Mouse (Mus musculus): ENCODE data around the gene Grik2. TPM values are rescaled to one million over a fixed set of nuclear protein-coding genes. Genes with fewer than 3 reads are reported as not detected.
"Not testable (repeated sequence)": the region's sequence is repeated elsewhere in the genome, so short reads cannot be mapped to it uniquely, and the experiment has no call there.

Grik2 gene
- polyA plus RNA-seq, 1 experiment from 2014 or later: 5.5 TPM

DNA sequence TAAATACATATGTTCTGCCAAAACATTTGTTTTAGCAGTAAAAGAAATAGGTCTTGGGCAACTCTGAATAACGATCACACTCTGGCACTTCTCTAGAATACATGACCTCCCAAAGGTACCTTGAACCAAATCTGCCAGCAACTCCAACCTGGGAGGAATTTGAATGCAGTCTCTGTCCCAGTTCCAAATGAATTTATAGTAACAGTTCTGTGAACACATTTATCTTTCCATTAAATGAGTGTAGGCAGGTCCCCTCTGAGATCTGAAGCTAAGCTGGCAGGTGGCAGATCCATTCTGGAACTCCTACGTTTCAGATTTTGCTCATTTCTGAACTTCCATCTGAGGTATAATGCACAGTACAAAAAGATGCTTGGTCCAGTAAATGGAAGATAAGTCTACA is 352.3 kb downstream of the Grik2 start:
- H3K27me3 ChIP-seq (replicated peaks; ENCODE audit: low read depth, poor library complexity, severe bottlenecking): no peaks in the 10 kb centered on the region
- H3K4me3 ChIP-seq: no peak overlapping the region
- no peaks in the 10 kb centered on the region for H3K36me3 ChIP-seq (replicated peaks)
- DNase-seq (ENCODE audit: low spot score): no peak
- no peaks in the 10 kb centered on the region for H3K4me1 ChIP-seq
- 92% methylated on average over 2 of the region's 2 CpGs for whole genome bisulfite sequencing
- H3K27ac ChIP-seq (replicated peaks): no peak overlapping the region
- H3K9me3 ChIP-seq: no peaks in the 10 kb centered on the region

DNA sequence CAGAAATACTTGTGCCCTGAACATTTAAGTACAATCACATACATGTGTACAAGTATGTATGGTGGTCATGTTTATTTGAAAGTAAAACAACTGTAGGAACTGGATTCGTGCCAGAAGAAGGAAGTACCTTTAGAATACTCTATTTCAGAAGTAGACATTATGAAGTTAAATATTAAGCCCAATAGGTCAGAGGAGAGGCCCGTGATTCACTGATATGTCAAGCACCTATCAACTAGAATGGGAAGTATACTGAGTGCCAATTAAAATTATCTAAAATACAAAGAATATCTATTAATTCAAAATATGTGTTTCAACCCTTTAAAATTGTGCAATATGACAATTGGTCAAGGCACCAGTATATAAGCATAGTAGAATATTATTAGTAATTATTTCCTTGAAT is 355.7 kb downstream of the Grik2 start:
- H3K4me1 ChIP-seq: no peaks in the 10 kb centered on the region
- DNase-seq (ENCODE audit: low spot score): no peak
- no peaks in the 10 kb centered on the region for H3K27me3 ChIP-seq (replicated peaks; ENCODE audit: low read depth, poor library complexity, severe bottlenecking)
- H3K4me3 ChIP-seq: no peak overlapping the region
- no peaks in the 10 kb centered on the region for H3K36me3 ChIP-seq (replicated peaks)
- WGBS: 86% methylated on average over 2 of the region's 2 CpGs
- no peak overlapping the region for H3K27ac ChIP-seq (replicated peaks)
- H3K9me3 ChIP-seq: no peaks in the 10 kb centered on the region

DNA sequence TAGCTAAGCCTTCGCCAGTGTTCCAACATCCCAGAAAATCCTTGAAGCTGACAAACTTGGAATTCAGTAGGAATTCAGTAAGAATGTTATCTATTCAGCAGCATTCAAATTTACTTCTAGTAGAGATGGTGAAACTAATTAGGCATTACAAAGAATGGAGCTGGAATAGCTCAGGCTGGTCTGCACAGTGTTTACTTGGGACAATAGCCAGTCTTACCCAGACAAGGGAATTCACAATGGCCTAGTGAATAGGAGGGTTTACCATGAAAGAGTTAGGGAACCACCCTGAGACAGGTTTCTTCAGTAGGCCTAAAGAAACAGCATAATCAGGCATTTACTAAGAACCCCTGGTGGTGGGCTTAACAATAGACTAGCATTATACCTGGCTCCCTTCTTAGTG is 371.4 kb downstream of the Grik2 start:
- 87% methylated on average over 1 of the region's 1 CpGs for WGBS
- not testable (repeated sequence) for H3K9me3 ChIP-seq; H3K36me3 ChIP-seq (replicated peaks)

DNA sequence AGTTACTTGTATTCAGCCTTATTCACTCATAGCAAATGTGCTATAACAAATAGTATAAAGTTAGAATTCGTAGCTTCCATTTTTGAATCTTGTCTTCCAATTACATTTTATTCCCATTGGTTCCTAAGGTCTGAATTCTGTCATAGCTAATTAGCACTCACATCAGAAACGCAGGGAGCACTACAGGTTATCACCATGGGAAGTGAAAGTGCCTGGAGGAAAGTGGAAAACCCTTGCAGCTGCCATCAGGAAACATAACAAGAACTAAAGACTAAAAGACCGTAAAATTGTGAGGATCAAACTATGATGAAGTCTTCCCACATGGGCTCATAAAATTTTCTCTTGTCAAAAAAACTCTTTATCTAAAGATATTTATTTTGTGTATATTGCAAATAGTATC is 405.6 kb downstream of the Grik2 start:
- H3K27ac ChIP-seq (replicated peaks): no peak overlapping the region
- H3K4me1 ChIP-seq: no peaks in the 10 kb centered on the region
- no peak overlapping the region for H3K4me3 ChIP-seq
- H3K9me3 ChIP-seq: no peaks in the 10 kb centered on the region
- no peaks in the 10 kb centered on the region for H3K36me3 ChIP-seq (replicated peaks)
- no peak for DNase-seq (ENCODE audit: low spot score)
- WGBS: 81% methylated on average over 3 of the region's 3 CpGs
- no peaks in the 10 kb centered on the region for H3K27me3 ChIP-seq (replicated peaks; ENCODE audit: low read depth, poor library complexity, severe bottlenecking)

More for the DNA sequence above, 371.4 kb downstream of the Grik2 start:
- H3K27ac ChIP-seq (replicated peaks); H3K4me3 ChIP-seq; DNase-seq (ENCODE audit: low spot score); H3K4me1 ChIP-seq; H3K27me3 ChIP-seq (replicated peaks; ENCODE audit: low read depth, poor library complexity, severe bottlenecking): not testable (repeated sequence)

DNA sequence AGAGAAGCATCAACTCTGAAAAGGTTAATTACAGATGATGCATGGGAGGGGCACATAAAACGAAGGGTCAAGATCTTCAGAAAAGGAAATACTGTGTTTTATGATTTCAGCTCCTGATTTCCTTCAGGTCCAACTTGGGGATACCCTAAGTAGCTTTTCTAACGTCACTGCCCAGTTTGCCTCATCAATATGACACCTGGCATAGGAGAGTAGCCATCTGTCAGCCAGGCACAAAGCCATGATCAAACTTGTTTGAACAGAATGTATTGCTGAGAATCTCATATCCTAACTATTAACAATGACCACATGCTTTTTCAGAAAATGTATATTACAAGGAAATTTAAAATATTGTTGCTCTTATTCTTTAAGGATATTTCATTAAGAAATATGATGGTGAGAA is 406.7 kb downstream of the Grik2 start:
- 74% methylated on average over 2 of the region's 2 CpGs for WGBS
- no peak for DNase-seq (ENCODE audit: low spot score)

DNA sequence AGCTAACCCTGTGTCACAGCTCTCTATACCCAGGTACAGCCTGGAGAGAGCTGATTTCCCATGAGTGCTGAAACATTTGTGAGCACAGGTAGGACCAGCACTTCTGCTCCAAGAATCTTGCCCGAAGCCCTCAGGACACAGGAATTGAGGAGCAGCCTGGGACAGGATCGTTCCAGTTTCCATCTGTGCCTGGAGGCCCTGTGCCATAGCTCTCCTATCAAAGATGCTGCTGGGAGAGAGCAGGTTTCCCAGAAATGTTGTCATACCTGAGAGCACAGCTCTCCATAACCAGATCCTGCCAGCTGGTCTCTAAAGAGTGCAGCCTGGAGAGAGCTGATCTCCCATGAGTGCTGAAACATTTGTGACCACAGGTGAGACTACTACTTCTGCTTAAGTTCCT is 420.0 kb downstream of the Grik2 start:
- no peak for DNase-seq (ENCODE audit: low spot score)
- Histone ChIP-seq H3K9me3 (no peaks in the 10 kb centered on the region), H3K36me3 (replicated peaks) (no peaks in the 10 kb centered on the region), H3K4me3 (no peak overlapping the region), H3K27me3 (replicated peaks; ENCODE audit: low read depth, poor library complexity, severe bottlenecking) (no peaks in the 10 kb centered on the region), H3K4me1 (no peaks in the 10 kb centered on the region), H3K27ac (replicated peaks) (no peak overlapping the region)
- 87% methylated on average over 2 of the region's 2 CpGs for WGBS

More for the DNA sequence above, 406.7 kb downstream of the Grik2 start:
- Histone ChIP-seq H3K4me1 (no peaks in the 10 kb centered on the region), H3K27me3 (replicated peaks; ENCODE audit: low read depth, poor library complexity, severe bottlenecking) (no peaks in the 10 kb centered on the region), H3K4me3 (no peak overlapping the region), H3K36me3 (replicated peaks) (no peaks in the 10 kb centered on the region), H3K9me3 (no peaks in the 10 kb centered on the region), H3K27ac (replicated peaks) (no peak overlapping the region)

DNA sequence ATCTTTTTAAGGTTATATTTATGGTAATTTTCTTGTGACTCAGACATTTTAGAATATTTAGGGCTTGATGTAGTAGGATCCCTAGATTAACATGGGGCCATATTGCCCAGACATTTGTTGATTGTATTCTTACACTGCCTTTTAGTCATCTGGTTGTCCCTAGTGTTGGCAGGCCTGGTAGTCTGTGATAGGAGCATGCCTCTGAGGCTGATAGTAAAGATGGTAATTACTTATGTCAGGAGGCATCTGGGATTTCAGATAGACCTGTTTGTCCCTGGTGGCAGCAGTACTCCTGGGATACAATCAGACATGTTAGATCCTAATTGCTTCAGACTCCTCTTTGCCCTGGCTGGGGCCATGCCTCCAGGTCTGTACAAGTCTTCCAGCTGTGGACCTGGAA is 423.3 kb downstream of the Grik2 start:
- no peaks in the 10 kb centered on the region for H3K9me3 ChIP-seq
- no peaks in the 10 kb centered on the region for H3K27me3 ChIP-seq (replicated peaks; ENCODE audit: low read depth, poor library complexity, severe bottlenecking)
- peak; percentile 8 for DNase-seq (ENCODE audit: low spot score)
- no peak overlapping the region for H3K4me3 ChIP-seq
- H3K4me1 ChIP-seq: no peaks in the 10 kb centered on the region
- H3K36me3 ChIP-seq (replicated peaks): no peaks in the 10 kb centered on the region
- no peak overlapping the region for H3K27ac ChIP-seq (replicated peaks)

DNA sequence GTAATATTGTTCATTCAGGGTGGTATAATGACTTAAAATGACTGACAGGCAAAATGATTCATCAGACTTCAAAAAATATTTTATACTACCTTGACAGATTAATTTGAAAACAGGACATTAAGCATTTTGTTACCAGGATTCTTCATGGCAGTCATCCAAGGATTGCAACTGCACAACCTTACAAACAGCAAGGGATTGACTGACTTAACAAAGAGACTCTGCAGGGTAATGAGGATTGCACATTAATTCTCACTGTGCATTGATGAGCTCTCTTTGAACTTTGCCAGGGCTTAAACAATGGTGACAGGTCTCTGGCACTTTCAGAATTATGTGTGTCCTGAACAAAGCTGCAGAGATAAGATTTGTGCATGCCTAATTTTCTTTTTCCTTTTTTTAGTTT is 466.2 kb downstream of the Grik2 start:
- no peaks in the 10 kb centered on the region for H3K36me3 ChIP-seq (replicated peaks)
- no peak overlapping the region for H3K4me3 ChIP-seq
- H3K9me3 ChIP-seq: no peaks in the 10 kb centered on the region
- no peaks in the 10 kb centered on the region for H3K27me3 ChIP-seq (replicated peaks; ENCODE audit: low read depth, poor library complexity, severe bottlenecking)
- H3K4me1 ChIP-seq: no peaks in the 10 kb centered on the region
- no peak overlapping the region for H3K27ac ChIP-seq (replicated peaks)
- DNase-seq (ENCODE audit: low spot score): no peak

DNA sequence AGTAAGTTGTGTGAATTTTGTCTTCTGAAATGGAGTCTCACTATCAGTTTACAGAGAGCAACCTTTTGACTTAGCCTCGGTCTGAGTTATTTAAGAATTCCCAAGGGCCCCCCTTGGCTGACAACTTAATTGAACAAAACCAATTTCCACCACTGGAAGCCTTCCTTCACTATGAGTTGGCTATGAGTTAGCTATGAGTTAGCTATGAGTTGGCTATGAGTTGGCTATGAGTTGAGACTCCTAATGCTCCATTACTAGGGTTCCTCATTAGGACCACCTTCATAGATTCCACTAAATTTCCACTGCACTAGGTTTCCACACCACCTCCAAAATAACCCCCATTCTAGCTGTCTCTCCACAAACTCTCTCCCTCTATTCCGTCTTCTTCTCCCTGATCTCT is 468.7 kb downstream of the Grik2 start:
- Histone ChIP-seq H3K27ac (replicated peaks) (no peak overlapping the region), H3K4me3 (no peak overlapping the region), H3K9me3 (no peaks in the 10 kb centered on the region), H3K27me3 (replicated peaks; ENCODE audit: low read depth, poor library complexity, severe bottlenecking) (no peaks in the 10 kb centered on the region), H3K36me3 (replicated peaks) (no peaks in the 10 kb centered on the region), H3K4me1 (no peaks in the 10 kb centered on the region)
- no peak for DNase-seq (ENCODE audit: low spot score)
- 65% methylated on average over 2 of the region's 2 CpGs for WGBS

DNA sequence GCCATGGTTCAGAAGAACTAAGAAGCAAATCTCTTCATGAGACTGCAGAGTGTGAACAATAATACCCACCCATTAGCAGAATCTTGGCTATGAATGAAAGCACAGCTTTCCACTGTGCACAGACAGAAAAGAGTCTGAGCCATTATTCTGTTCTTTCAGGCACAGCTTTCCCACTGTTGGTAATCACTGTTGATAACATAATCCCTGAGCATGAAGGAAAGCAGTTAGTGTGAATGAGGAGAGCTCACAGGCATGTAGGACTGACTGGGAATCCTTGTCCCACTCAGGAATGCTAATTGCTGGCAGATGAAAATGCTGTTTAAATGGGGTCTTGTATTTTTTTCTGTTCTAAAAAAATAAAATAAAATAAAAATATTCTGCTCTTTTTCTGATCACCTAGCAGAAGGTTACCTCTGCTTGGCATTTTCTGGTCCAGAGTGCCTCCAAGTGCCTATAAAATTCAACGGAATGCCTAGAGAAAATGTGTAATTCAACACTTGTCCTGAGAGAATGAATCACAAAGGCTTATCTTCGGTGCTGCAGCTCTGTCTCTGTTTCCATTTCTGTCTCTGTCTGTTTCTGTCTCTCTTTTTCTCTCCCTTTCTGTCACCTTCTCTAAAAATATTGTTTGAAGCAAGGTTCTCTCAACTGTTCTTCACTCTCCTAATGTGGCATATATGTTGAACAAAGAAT is 532.2 kb downstream of the Grik2 start:
- no peaks in the 10 kb centered on the region for H3K27me3 ChIP-seq (replicated peaks; ENCODE audit: low read depth, poor library complexity, severe bottlenecking)
- 11% methylated on average over 2 of the region's 2 CpGs for WGBS
- H3K27ac ChIP-seq (replicated peaks): peak overlapping the region; percentile 44; the same call in 1 of the 2 replicates
- H3K4me1 ChIP-seq: peaks cover 8% of the 10 kb centered on the region
- no peaks in the 10 kb centered on the region for H3K9me3 ChIP-seq
- no peaks in the 10 kb centered on the region for H3K36me3 ChIP-seq (replicated peaks)
- no peak overlapping the region for H3K4me3 ChIP-seq
- DNase-seq (ENCODE audit: low spot score): peak; percentile 11

DNA sequence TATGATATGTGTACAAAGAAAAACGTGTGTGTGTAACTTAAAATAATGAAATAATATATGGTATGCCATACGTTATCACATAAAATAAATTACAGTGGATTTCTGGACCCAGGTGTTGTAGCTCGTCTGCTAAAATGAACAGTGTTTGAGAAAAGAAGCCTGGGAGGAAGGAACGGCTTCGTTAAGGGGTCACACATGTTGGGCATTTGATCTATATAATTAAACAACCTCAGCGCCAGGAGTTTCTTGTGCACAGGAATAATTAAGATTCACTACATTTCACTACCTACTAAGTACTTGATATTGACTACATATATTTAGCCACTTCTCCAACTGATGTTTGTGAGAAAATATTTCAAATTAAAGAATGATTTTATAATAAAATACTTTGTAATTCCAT is 551.2 kb downstream of the Grik2 start:
- 80% methylated on average over 6 of the region's 6 CpGs for WGBS
- H3K27ac ChIP-seq (replicated peaks); H3K9me3 ChIP-seq; H3K4me1 ChIP-seq; H3K27me3 ChIP-seq (replicated peaks; ENCODE audit: low read depth, poor library complexity, severe bottlenecking); H3K36me3 ChIP-seq (replicated peaks); DNase-seq (ENCODE audit: low spot score); H3K4me3 ChIP-seq: not testable (repeated sequence)

DNA sequence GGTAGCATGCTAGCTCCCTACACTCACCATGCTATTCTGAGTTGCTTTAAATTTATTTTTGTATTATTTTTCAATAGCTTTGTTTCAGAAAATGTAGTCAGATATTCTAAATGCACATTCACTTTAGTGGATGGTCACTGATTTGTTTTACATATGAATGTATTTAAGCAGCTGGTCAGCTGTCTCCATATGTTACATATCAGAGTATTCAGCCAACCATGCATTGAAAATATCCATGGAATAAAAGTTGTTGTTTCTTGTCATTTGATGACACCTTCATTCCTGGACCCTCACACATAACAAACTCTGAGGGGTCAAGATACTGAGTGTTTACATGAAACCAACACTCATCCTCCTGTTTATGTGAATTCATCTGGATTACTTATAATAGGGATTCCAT is 551.7 kb downstream of the Grik2 start:
- not testable (repeated sequence) for H3K36me3 ChIP-seq (replicated peaks); H3K4me3 ChIP-seq; H3K27ac ChIP-seq (replicated peaks); DNase-seq (ENCODE audit: low spot score); H3K9me3 ChIP-seq; H3K4me1 ChIP-seq; H3K27me3 ChIP-seq (replicated peaks; ENCODE audit: low read depth, poor library complexity, severe bottlenecking)

DNA sequence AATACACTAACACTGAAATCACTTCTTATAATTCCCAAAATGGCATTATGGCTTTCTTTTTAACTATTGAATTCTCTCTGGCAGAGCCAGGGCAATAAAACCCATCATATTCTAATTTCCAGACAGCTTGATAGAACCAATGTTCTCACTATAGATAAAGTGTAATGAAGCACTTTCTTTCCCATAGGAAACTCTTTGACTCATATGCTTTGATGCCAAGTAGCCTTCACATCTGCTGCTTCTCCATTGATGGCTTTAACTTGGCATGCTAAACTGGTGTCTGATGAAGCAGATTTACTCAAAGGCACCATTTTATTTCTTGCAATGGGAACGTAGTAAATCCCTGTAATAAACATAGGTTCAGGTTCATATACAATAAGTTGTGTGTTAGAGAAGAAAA is 568.5 kb downstream of the Grik2 start:
- 70% methylated on average over 1 of the region's 1 CpGs for whole genome bisulfite sequencing
- H3K4me1 ChIP-seq: no peaks in the 10 kb centered on the region
- H3K9me3 ChIP-seq: no peaks in the 10 kb centered on the region

DNA sequence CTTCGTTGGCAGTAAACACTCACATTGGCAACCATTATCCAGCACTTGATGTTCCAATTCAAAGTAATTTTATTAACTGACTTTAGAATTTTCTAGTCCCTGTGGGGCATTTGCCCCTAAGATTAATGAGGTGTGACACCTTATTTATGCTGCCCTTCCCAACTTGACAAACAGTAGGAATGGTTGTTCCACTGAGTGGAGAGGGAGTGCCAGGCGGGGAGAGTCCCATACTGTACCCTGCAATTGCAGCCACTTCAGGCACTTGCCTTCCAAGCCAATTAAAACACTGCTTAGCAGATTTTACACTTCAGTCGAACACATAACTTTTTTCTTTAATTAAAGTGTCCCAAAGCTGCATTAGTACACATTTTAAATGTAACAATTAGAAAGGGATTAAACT is 568.9 kb downstream of the Grik2 start:
- H3K9me3 ChIP-seq: no peaks in the 10 kb centered on the region
- H3K4me1 ChIP-seq: no peaks in the 10 kb centered on the region
- 69% methylated on average over 3 of the region's 3 CpGs for WGBS
- H3K36me3 ChIP-seq (replicated peaks): no peaks in the 10 kb centered on the region
- H3K4me3 ChIP-seq: no peak overlapping the region
- H3K27me3 ChIP-seq (replicated peaks; ENCODE audit: low read depth, poor library complexity, severe bottlenecking): no peaks in the 10 kb centered on the region
- DNase-seq (ENCODE audit: low spot score): no peak
- H3K27ac ChIP-seq (replicated peaks): no peak overlapping the region

More for the DNA sequence above, 568.5 kb downstream of the Grik2 start:
- Histone ChIP-seq H3K36me3 (replicated peaks) (no peaks in the 10 kb centered on the region), H3K4me3 (no peak overlapping the region), H3K27me3 (replicated peaks; ENCODE audit: low read depth, poor library complexity, severe bottlenecking) (no peaks in the 10 kb centered on the region), H3K27ac (replicated peaks) (no peak overlapping the region)
- DNase-seq (ENCODE audit: low spot score): no peak

Measured in embryonic facial prominence, embryonic 10.5 days (tissue).